Mouse (Mus musculus): Measurements from ENCODE around the gene Hoxb5.

DNA sequence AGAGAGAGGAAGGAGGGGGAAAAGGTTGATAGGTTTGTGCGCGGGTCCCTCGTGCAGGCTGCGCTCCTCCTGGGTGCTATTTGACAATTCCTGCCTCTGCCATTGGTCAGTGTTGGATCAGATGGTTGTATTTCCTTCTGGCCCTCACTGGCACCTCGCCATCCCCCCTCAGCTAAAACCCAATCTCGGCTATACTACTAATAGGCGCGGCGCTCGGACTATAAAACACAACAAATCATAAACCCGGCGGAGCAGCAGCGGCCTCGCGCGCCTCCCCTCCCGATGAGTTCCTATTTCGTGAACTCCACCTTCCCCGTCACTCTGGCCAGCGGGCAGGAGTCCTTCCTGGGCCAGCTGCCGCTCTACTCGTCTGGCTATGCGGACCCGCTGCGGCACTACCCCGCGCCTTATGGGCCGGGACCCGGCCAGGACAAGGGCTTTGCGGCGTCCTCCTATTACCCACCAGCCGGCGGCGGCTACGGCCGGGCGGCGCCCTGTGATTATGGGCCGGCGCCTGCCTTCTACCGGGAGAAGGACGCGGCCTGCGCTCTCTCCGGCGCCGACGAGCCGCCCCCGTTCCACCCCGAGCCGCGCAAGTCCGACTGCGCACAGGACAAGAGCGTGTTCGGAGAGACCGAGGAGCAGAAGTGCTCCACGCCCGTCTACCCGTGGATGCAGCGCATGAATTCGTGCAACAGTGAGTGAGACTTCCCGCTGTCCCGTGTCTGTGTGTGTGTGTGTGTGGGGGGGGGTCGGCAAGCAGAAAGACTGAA is 4.1 kb upstream of the Hoxb5 start:
- TF ChIP-seq POLR2AphosphoS5 (IDR thresholded peaks at IDR 0.05; ENCODE audit: insufficient replicate concordance, low read depth, low read length) (no peak), CTCF (IDR thresholded peaks at IDR 0.05; ENCODE audit: low read depth, low read length) (no peak), GATA1 (IDR thresholded peaks at IDR 0.05; ENCODE audit: borderline replicate concordance, low read length) (no peak), GATA2 (IDR thresholded peaks at IDR 0.05; ENCODE audit: borderline replicate concordance, low read depth, low read length) (no peak), TAL1 (conservative IDR thresholded peaks at IDR 0.05; ENCODE audit: low read depth, low read length) (no peak)
